Mouse (Mus musculus): Measurements from ENCODE around the gene Best2.

Best2 gene

GRCm38 (mm10) chr8:85023846-85024245 lies 9.5 kb upstream of the Best2 start:
- no peak for DNase-seq (ENCODE audit: low spot score in 2 of 2)

GRCm38 (mm10) chr8:85021514-85022055 lies 7.3 kb upstream of the Best2 start:
- DNase-seq (ENCODE audit: low spot score in 2 of 2) = no peak

- no peak for DNase-seq (ENCODE audit: low spot score in 2 of 2)
These were observed 2.9 kb upstream of the Best2 start for GRCm38 (mm10) chr8:85017209-85017608.

GRCm38 (mm10) chr8:85016724-85017123 lies 2.4 kb upstream of the Best2 start:
- DNase-seq (ENCODE audit: low spot score in 2 of 2) = peak; percentile 64 to 70

GRCm38 (mm10) chr8:85013230-85013840 lies 996 bp downstream of the Best2 start:
- peak; percentile 68 to 71 for DNase-seq (ENCODE audit: low spot score in 2 of 2)

- no peak for DNase-seq (ENCODE audit: low spot score in 2 of 2)
These were observed 3.1 kb downstream of the Best2 start for GRCm38 (mm10) chr8:85011242-85011641.

- DNase-seq (ENCODE audit: low spot score in 2 of 2) = peak in 1 of 2 experiments; percentile 32
These were observed 6.6 kb downstream of the Best2 start for GRCm38 (mm10) chr8:85007686-85008085.

GRCm38 (mm10) chr8:84997649-84998295 lies 16.6 kb downstream of the Best2 start:
- DNase-seq (ENCODE audit: low spot score in 2 of 2) = peak; percentile 80 to 89

- no peak for DNase-seq (ENCODE audit: low spot score in 2 of 2)
These were observed 17.4 kb downstream of the Best2 start for GRCm38 (mm10) chr8:84996978-84997377.

GRCm38 (mm10) chr8:84995680-84996079 lies 18.7 kb downstream of the Best2 start:
- DNase-seq (ENCODE audit: low spot score in 2 of 2) = no peak

- DNase-seq (ENCODE audit: low spot score in 2 of 2) = no peak
These were observed 20.0 kb downstream of the Best2 start for GRCm38 (mm10) chr8:84994375-84994774.

GRCm38 (mm10) chr8:84990836-84991235 lies 23.5 kb downstream of the Best2 start:
- DNase-seq (ENCODE audit: low spot score in 2 of 2) = peak; percentile 70 to 81

- DNase-seq (ENCODE audit: low spot score in 2 of 2) = peak; percentile 96 to 97
These were observed 24.0 kb downstream of the Best2 start, which contains the start of gene Hook2 for GRCm38 (mm10) chr8:84990349-84990748. Gene Hook2, plus strand, starts transcription at chr8:84990603.

- DNase-seq (ENCODE audit: low spot score in 2 of 2) = peak; percentile 93 to 95
These were observed 24.5 kb downstream of the Best2 start for GRCm38 (mm10) chr8:84989810-84990209.

- peak; percentile 71 to 78 for DNase-seq (ENCODE audit: low spot score in 2 of 2)
These were observed 25.0 kb downstream of the Best2 start for GRCm38 (mm10) chr8:84989311-84989731.

GRCm38 (mm10) chr8:84987903-84988302 lies 26.4 kb downstream of the Best2 start:
- no peak for DNase-seq (ENCODE audit: low spot score in 2 of 2)

GRCm38 (mm10) chr8:84987388-84987787 lies 26.9 kb downstream of the Best2 start:
- no peak for DNase-seq (ENCODE audit: low spot score in 2 of 2)

GRCm38 (mm10) chr8:84986379-84986945 lies 27.9 kb downstream of the Best2 start:
- no peak for DNase-seq (ENCODE audit: low spot score in 2 of 2)

GRCm38 (mm10) chr8:84985684-84986378 lies 28.5 kb downstream of the Best2 start:
- DNase-seq (ENCODE audit: low spot score in 2 of 2) = peak; percentile 84 to 85

GRCm38 (mm10) chr8:84985049-84985683 lies 29.2 kb downstream of the Best2 start:
- DNase-seq (ENCODE audit: low spot score in 2 of 2) = no peak

GRCm38 (mm10) chr8:84984294-84985048 lies 29.9 kb downstream of the Best2 start:
- peak; percentile 68 to 74 for DNase-seq (ENCODE audit: low spot score in 2 of 2)
